Mouse (Mus musculus) CD4-positive, CD25-positive, alpha-beta regulatory T cell, adult 4 months (primary cell): ENCODE results near the gene Gm47841. TPM values are rescaled to one million over a fixed set of nuclear protein-coding genes. Genes with fewer than 3 reads are reported as not detected.

Experiments used
- ATAC-seq: one replicate; pipeline ENCODE4 v1.8.0; 2017
- polyA plus RNA-seq, 2 experiments: library from polyadenylated mRNA; unstranded; fragments of 100-300 nt; shearing (Covaris generic); gene quantifications; one replicate each; pipeline ENCODE4 v1.2.1; 2017

Gene Gm47841
- not detected for polyA plus RNA-seq

DNA sequence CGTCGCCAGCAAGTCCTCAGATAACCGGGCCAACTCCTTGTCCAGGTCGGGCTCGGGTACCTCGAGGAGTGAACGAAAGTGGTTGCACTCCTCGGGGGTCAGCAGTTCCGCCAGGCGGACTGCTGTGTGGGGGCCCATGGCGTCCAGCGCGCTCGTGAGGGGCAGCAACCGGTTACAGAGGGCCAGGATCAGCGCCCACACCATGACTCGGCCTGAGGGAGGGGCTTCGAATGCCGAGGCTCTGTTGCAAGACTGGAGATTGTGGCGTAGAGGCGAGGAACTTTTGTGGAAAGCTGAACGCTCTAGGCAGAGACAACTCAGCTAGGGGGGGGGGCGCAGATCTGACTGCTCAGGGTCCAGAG, at the start of gene Gm47841:
Gene Gm47841, minus strand, starts transcription at position 204 of the 362 bp plus-strand sequence.
- no peak for ATAC-seq

GRCm38 (mm10) chr15:101095392-101095791, 48.2 kb upstream of the Gm47841 start:
- no peak for ATAC-seq

- no peak for ATAC-seq
Observed at GRCm38 (mm10) chr15:101094979-101095378, 47.8 kb upstream of the Gm47841 start.

DNA sequence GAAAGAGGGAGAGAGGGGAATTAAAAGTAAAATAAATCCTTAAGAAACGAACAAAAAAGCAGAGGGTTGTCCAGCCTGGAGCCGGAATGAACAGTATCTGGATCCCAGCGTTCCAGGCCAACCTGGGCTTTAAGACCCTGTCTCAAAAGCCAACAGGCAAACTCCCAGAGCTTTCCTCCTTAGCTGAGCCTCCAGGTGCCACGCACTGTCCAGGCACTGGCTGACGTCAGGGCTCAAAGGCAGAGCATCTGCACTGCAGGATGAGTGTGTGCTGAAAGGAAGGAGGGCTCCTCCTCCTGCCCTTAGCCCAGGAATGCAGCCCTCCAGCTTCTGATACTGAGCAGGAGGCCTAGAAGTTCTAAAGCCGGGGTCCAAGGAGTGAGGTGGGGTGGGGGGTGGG, 46.8 kb upstream of the Gm47841 start:
- ATAC-seq: no peak

- ATAC-seq: no peak
Observed at GRCm38 (mm10) chr15:101092829-101093648, 45.8 kb upstream of the Gm47841 start.

DNA sequence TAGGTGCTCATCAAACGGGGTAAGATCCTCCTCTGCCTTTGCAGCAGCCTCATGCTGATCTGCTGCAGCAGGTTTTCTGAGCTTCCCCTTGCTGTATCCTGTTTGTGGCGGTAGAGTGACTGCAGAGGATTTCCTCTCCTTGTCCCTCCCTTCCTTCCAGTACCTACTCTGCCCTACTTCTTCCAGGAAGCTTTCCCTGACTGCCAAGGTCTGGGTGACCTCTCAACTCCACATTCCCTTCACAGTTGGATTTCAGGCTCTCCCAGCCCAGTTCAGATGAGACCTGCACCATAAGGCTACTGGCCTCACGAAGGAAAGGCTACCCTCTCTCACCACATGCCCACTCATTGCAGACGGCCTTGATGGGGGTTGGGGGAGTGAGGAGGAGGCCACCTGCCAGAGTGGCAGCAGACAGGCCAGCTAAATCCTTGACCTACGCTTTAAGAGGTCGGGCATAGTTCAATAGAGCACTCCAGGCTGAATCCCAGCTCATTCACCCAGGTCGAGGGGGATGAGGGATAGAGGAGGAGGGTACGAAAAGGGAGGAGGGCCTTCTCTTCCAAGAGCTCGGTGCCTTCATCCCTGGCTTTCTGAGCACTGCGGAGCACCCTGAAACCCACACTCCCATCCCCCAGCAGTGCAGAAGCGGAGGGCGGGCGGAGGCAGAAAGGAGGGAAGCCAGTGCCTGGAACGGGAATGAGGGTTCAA, 45.1 kb upstream of the Gm47841 start:
- ATAC-seq: no peak

- ATAC-seq: no peak
Observed at GRCm38 (mm10) chr15:101091551-101091950, 44.4 kb upstream of the Gm47841 start.

DNA sequence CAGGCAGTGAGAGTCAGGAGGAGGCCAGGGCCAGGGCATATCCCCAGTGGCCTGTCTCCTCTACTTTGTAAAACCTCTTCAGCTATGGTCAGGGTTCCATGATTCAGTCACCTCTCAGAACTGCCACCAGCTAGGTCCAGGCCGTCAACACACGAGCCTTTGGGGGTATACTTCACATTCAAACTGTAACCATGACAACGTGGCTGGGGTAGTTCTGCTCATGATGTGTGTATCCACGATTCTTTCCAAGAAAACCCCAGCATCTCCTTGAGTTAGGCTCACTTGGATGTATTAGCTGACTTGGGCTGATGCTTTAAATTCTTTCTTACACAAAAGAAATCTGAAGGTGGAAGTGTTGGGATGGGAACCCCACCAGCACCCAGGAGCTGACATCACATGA, 41.1 kb upstream of the Gm47841 start:
- no peak for ATAC-seq

DNA sequence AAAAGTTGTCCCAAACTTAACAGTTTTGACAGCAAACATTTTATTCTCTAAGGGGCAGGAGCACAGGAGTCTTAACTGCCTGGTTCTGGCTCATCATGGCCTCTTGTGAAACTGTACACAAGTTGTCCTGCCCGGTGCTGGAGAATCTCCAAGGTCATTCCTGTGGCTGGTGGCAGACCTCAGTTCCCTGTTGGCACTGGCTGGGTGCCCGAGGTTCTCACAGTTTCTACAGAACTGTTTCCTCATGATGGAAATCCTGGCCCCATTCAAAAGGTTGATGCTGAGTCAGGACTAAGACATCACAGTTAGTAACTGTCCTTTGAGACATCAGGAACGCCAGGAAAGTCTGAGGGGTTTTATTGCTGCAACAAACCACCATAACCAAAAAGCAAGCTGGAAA, 39.8 kb upstream of the Gm47841 start:
- ATAC-seq: no peak

DNA sequence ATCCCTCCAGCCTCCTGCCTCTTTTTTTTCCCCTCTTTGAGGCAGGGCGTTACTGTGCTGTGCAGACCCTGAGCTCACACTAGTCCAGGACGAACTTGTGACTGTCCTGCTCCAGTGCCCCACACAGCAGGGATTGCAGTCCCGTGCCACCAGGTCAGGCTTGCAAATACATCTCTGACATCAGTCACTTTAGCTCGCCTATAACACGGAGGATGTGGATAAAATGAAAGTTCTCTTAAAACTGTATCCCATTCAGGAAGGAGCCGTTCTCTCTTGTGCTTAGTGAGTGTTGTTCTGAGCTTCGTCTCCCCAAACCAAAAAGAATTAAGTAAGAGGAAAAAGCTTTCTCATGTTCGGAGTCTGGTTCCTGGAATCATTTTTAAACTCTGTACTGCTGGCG, 39.3 kb upstream of the Gm47841 start:
- ATAC-seq: no peak

- ATAC-seq: no peak
Observed at GRCm38 (mm10) chr15:101084499-101084898, 37.3 kb upstream of the Gm47841 start.

DNA sequence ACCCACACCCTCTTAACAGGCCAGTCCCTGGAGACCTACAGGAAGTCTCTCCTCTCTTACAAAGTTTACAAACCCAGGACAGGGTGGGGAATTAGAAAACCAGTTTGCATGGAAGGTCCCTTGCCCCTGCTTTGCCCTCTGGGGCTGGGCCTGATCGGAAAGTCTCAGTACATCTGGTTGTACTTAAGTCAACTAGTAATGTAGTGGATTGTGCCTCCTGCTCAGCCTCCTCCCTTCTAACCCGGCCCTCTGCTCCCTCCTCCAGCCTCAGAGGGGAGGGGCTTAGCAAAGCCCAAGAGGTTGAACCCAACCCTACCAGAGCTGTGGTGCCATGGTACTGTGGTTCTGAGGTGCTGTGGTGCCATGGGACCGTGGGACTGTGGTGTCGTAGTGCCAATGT, 35.0 kb upstream of the Gm47841 start:
- ATAC-seq: no peak

GRCm38 (mm10) chr15:101081035-101081548, 33.9 kb upstream of the Gm47841 start:
- ATAC-seq: no peak

- ATAC-seq: no peak
Observed at GRCm38 (mm10) chr15:101080031-101080520, 32.9 kb upstream of the Gm47841 start.

DNA sequence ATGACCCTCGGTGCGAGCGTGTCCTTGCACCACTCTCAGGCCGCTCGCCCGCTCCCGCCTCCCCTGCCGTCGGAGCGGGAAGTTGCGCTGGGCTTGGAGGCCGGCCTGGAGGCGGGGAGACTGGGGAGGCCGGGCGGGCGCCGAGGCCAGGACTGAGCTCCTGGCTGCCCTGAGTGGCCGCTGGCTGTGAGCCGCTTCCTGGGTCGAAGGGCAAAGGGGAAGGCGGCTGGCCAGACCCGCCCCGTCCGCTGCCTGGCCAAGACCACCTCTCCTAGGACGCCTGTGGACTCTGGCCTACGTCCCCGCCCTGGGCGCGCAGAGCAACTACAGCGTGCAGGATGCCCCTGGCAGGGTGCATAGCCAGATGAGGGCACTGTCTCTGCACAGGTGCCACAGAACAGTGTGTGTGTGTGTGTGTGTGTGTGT, 31.5 kb upstream of the Gm47841 start:
- no peak for ATAC-seq

GRCm38 (mm10) chr15:101077813-101078730, 30.9 kb upstream of the Gm47841 start, which contains the start of gene Fignl2:
Gene Fignl2, minus strand, starts transcription at chr15:101078567.
- ATAC-seq: no peak

GRCm38 (mm10) chr15:101077001-101077812, 30.0 kb upstream of the Gm47841 start:
- ATAC-seq: no peak

GRCm38 (mm10) chr15:101076071-101077000, 29.1 kb upstream of the Gm47841 start:
- ATAC-seq: no peak

DNA sequence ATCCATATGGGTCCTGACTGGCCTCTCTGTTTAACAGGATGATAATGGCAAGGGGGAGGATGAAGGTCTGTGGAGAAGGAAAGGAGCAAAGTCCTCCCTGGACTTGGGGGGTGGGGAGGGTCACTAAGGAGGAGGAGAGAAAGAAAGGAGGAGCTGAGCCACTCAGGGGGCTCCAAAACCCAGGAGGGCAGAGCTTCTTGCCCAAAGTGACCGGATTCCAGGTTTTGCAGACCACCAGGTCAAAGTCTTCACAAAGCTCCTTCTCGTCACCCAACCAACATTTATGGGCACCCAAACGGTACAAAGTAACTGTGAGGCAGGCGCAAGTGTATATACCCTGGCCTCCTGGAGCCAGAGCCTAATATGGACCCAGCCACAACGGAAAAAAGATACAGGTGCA, 28.5 kb upstream of the Gm47841 start:
- no peak for ATAC-seq

- no peak for ATAC-seq
Observed at GRCm38 (mm10) chr15:101075150-101075549, 28.0 kb upstream of the Gm47841 start.
